Mouse (Mus musculus) G1E (cell line): ENCODE results near the gene Zc3h14. TPM values are rescaled to one million over a fixed set of nuclear protein-coding genes. Genes with fewer than 3 reads are reported as not detected.

Source experiments
- ATAC-seq: 2 replicates; pipeline ENCODE4 v1.8.0; 2016; ENCODE audit warnings: mild to moderate bottlenecking; ENCODE audit not compliant: insufficient number of reproducible peaks, poor library complexity, low FRiP score, severe bottlenecking; ENCODE audit errors: extremely low read depth
- DNase-seq: peaks from one replicate; pipeline ENCODE4 v3.0.0; 2012; ENCODE audit warnings: low spot score
- H3K27me3 ChIP-seq: 2 replicates; pipeline ENCODE4 v1.6.1; 2012; ENCODE audit warnings: mild to moderate bottlenecking, low read length, inconsistent platforms; ENCODE audit not compliant: insufficient read depth
- H3K36me3 ChIP-seq: replicated peaks from 2 replicates; pipeline ENCODE3; 2012; ENCODE audit warnings: mild to moderate bottlenecking, inconsistent platforms
- H3K4me1 ChIP-seq: 2 replicates; pipeline ENCODE4 v1.6.1; 2012; ENCODE audit warnings: low read depth, low read length, inconsistent platforms, mixed read lengths; ENCODE audit not compliant: insufficient read depth
- H3K4me3 ChIP-seq: 2 replicates; pipeline ENCODE4 v1.5.1; 2012; ENCODE audit warnings: low read depth, mild to moderate bottlenecking, inconsistent platforms, low read length, moderate library complexity, mixed read lengths
- H3K9me3 ChIP-seq: replicated peaks from 2 replicates; pipeline ENCODE4 v1.6.1; 2012; ENCODE audit warnings: inconsistent platforms
- CTCF ChIP-seq: IDR thresholded peaks from 2 replicates; pipeline ENCODE4 v1.5.1; 2012; ENCODE audit warnings: low read depth, low read length, inconsistent platforms, mixed read lengths
- GATA1 ChIP-seq: IDR thresholded peaks from 2 replicates; pipeline ENCODE4 v1.6.1; 2012; ENCODE audit warnings: borderline replicate concordance, low read length, inconsistent platforms, mixed read lengths
- GATA2 ChIP-seq: IDR thresholded peaks from 2 replicates; pipeline ENCODE4 v1.6.1; 2012; ENCODE audit warnings: low read depth, low read length, inconsistent platforms, borderline replicate concordance
- POLR2AphosphoS5 ChIP-seq: IDR thresholded peaks from 2 replicates; pipeline ENCODE4 v1.6.1; 2012; ENCODE audit warnings: low read depth, low read length, inconsistent platforms; ENCODE audit not compliant: insufficient replicate concordance
- TAL1 ChIP-seq: conservative IDR thresholded peaks from 2 replicates; pipeline ENCODE4 v1.6.1; 2012; ENCODE audit warnings: low read depth, low read length, inconsistent platforms, mixed read lengths
- polyA plus RNA-seq: library from polyadenylated mRNA; stranded (reverse); fragments of >175 nt; gene quantifications from 2 replicates; pipeline ENCODE4 v1.2.3, GENCODE M21; 2012
- total RNA-seq, 2 experiments: library from RNA; stranded (forward) in 1 of 2; stranded (reverse) in 1 of 2; fragments of 200-1000 nt in 1 of 2; fragments of >200 nt in 1 of 2; fragmentation: Nextera tagmentation in 1 of 2; gene quantifications; 2 replicates each; pipeline ENCODE4 v1.2.3; 2014 to 2017

Zc3h14 gene
- total and polyA plus RNA-seq, 3 experiments, result 19.5 to 667 (median 226) TPM

- no peaks in the 10 kb centered on the region for H3K27me3 ChIP-seq
- TF ChIP-seq GATA2 (no peak), GATA1 (no peak), CTCF (no peak), TAL1 (no peak), POLR2AphosphoS5 (no peak)
- no peak overlapping the region for H3K4me3 ChIP-seq
- peaks cover 81% of the 10 kb centered on the region for H3K36me3 ChIP-seq
- no peak for DNase-seq
- no peaks in the 10 kb centered on the region for H3K9me3 ChIP-seq
- no peak for ATAC-seq
- no peaks in the 10 kb centered on the region for H3K4me1 ChIP-seq
Measured at GRCm38 (mm10) chr12:98784251-98784650, 37.5 kb downstream of the Zc3h14 start.

- H3K36me3 ChIP-seq, result peaks cover 89% of the 10 kb centered on the region
- H3K27me3 ChIP-seq, result no peaks in the 10 kb centered on the region
- TF ChIP-seq POLR2AphosphoS5, result no peak
- no peak for TF ChIP-seq GATA2
- TF ChIP-seq CTCF, result no peak
- TF ChIP-seq GATA1, result no peak
- TF ChIP-seq TAL1, result no peak
- ATAC-seq (no peak), DNase-seq (no peak)
- H3K4me3 ChIP-seq, result no peak overlapping the region
- H3K9me3 ChIP-seq, result no peaks in the 10 kb centered on the region
- no peaks in the 10 kb centered on the region for H3K4me1 ChIP-seq
Measured at GRCm38 (mm10) chr12:98795731-98796318, 49.1 kb downstream of the Zc3h14 start.

GRCm38 (mm10) chr12:98800334-98800733 is 53.6 kb downstream of the Zc3h14 start:
- Histone ChIP-seq H3K36me3 (peaks cover 63% of the 10 kb centered on the region), H3K4me1 (no peaks in the 10 kb centered on the region), H3K9me3 (no peaks in the 10 kb centered on the region), H3K27me3 (no peaks in the 10 kb centered on the region), H3K4me3 (no peak overlapping the region)
- ATAC-seq (no peak), DNase-seq (no peak)
- TF ChIP-seq GATA2, result no peak
- TF ChIP-seq POLR2AphosphoS5, result no peak
- no peak for TF ChIP-seq TAL1
- no peak for TF ChIP-seq GATA1
- no peak for TF ChIP-seq CTCF

GRCm38 (mm10) chr12:98802245-98802644 is 55.5 kb downstream of the Zc3h14 start:
- ATAC-seq (no peak), DNase-seq (no peak)
- Histone ChIP-seq H3K36me3 (peaks cover 50% of the 10 kb centered on the region), H3K9me3 (no peaks in the 10 kb centered on the region), H3K27me3 (no peaks in the 10 kb centered on the region), H3K4me3 (no peak overlapping the region), H3K4me1 (no peaks in the 10 kb centered on the region; the same call in 1 of the 2 replicates)
- TF ChIP-seq TAL1 (no peak), GATA2 (no peak), CTCF (no peak), POLR2AphosphoS5 (no peak), GATA1 (no peak)

GRCm38 (mm10) chr12:98804078-98804748 is 57.4 kb downstream of the Zc3h14 start:
- H3K4me1 ChIP-seq, result no peaks in the 10 kb centered on the region; the same call in 1 of the 2 replicates
- TF ChIP-seq GATA1 (no peak), GATA2 (no peak), TAL1 (no peak), POLR2AphosphoS5 (no peak), CTCF (no peak)
- no peak for ATAC-seq

GRCm38 (mm10) chr12:98820781-98821180 is 74.0 kb downstream of the Zc3h14 start:
- H3K4me3 ChIP-seq, result no peak overlapping the region
- H3K36me3 ChIP-seq, result peaks cover 20% of the 10 kb centered on the region
- no peaks in the 10 kb centered on the region for H3K9me3 ChIP-seq
- H3K27me3 ChIP-seq, result no peaks in the 10 kb centered on the region
- TF ChIP-seq GATA1 (no peak), GATA2 (no peak), CTCF (no peak), TAL1 (no peak), POLR2AphosphoS5 (no peak)
- no peaks in the 10 kb centered on the region for H3K4me1 ChIP-seq
- DNase-seq, result no peak
- ATAC-seq, result no peak

More at GRCm38 (mm10) chr12:98804078-98804748, 57.4 kb downstream of the Zc3h14 start:
- no peak for DNase-seq
- Histone ChIP-seq H3K27me3 (no peaks in the 10 kb centered on the region), H3K9me3 (no peaks in the 10 kb centered on the region), H3K36me3 (peaks cover 37% of the 10 kb centered on the region), H3K4me3 (no peak overlapping the region)
